Mouse (Mus musculus): ENCODE results near the gene Kat8. TPM values are rescaled to one million over a fixed set of nuclear protein-coding genes. Genes with fewer than 3 reads are reported as not detected.

Kat8 gene
- polyA plus RNA-seq, 1 experiment from 2014 or later = 47.3 TPM

DNA sequence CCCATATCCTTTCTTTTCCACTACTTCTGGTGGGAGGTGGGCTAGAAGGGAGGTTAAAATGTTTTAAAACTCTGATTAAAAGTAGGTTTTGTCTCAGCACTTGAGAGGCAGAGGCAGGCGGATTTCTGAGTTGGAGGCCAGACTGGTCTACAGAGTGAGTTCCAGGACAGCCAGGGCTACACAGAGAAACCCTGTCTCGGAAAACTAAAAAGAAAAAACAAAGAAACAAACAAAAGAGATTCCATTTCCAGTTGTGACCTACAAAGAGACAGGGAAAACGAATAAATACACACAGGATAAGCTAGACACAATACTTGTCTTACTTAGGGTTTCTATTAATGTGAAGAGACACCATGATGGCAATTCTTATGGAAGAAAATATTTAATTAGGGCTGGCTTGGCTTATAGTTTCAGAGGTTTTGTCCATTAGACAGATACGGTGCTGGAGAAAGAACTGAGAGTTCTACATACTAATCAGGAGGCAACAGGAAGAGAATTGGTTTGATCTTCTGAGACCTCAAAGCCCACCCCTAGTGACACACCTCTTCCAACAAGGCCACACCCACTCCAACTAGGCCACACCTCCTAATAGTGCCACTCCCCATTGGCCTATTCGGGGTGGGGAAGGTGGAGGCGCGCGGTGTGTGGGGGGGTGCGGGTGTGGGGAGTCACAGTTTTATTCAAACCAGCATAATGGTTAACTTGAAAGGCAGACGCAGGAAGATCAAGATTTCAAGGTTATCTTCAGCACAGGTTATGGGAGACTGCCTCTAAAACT, 13.9 kb upstream of the Kat8 start:
- WGBS = 37% methylated on average over 10 of the region's 10 CpGs
- no peak overlapping the region for H3K9ac ChIP-seq
- ATAC-seq (ENCODE audit: low FRiP score, low read depth) = no peak
- H3K27ac ChIP-seq (replicated peaks) = no peak overlapping the region
- no peak overlapping the region for H3K4me3 ChIP-seq
- H3K9me3 ChIP-seq = no peaks in the 10 kb centered on the region
- H3K27me3 ChIP-seq = no peaks in the 10 kb centered on the region
- H3K4me2 ChIP-seq = no peak overlapping the region
- no peaks in the 10 kb centered on the region for H3K36me3 ChIP-seq
- peaks cover 11% of the 10 kb centered on the region for H3K4me1 ChIP-seq (replicated peaks)

- 59% methylated on average over 7 of the region's 7 CpGs for WGBS
- no peak overlapping the region for H3K27ac ChIP-seq (replicated peaks)
- no peaks in the 10 kb centered on the region for H3K9me3 ChIP-seq
- no peak for ATAC-seq (ENCODE audit: low FRiP score, low read depth)
- H3K4me2 ChIP-seq = no peak overlapping the region
- no peaks in the 10 kb centered on the region for H3K27me3 ChIP-seq
- no peaks in the 10 kb centered on the region for H3K36me3 ChIP-seq
- peaks cover 10% of the 10 kb centered on the region for H3K4me1 ChIP-seq (replicated peaks)
- H3K9ac ChIP-seq = no peak overlapping the region
- H3K4me3 ChIP-seq = no peak overlapping the region
These were observed 12.3 kb upstream of the Kat8 start for GRCm38 (mm10) chr7:127899997-127900396.

- Histone ChIP-seq H3K9me3 (no peaks in the 10 kb centered on the region), H3K27me3 (no peaks in the 10 kb centered on the region), H3K4me1 (replicated peaks) (peaks cover 14% of the 10 kb centered on the region), H3K4me3 (no peak overlapping the region), H3K36me3 (peaks cover 5% of the 10 kb centered on the region), H3K27ac (replicated peaks) (no peak overlapping the region), H3K9ac (no peak overlapping the region), H3K4me2 (no peak overlapping the region)
- WGBS = 87% methylated on average over 2 of the region's 2 CpGs
- no peak for ATAC-seq (ENCODE audit: low FRiP score, low read depth)
These were observed 10.5 kb upstream of the Kat8 start for GRCm38 (mm10) chr7:127901772-127902171.

DNA sequence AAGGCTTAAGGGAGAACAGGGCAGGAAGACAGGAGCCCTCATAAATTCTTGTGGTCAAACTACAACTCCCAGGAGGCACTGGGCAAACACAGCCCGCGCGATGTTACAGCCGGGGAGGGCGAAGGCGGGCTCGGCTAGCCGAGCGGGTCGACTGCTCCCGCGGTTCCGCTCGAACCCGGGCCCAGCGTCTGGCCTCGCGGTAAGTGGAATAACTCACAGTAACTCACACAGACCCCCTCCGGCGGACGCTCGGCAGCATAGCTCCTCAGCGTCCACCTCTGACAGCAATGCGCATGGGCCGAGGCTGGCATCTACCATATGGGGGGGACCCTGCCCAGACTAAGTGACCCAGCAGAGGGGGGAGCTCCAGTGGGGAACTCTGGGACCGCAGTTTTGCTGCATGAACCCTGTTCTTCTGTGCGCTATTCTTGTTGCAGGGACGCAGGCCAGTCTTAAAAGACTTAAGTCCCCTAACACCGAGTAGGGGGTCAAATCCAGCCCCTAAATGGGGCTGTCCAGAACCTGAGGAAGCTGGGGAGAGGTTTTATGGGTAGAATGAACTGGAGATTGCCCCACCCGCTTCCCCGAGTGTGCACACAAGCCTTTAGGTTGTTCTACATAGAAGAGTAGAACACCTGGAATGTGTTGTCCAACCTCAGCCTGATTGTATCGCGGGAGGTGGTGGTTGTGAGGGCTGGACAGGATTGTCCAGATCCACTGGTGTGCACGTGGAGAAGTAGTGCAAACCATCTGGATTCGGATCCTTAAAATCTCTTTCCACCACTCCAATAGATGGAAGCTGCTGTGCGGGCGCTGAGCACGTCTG, 8.1 kb upstream of the Kat8 start, which contains the start of gene Bckdk:
Bckdk (plus strand) TSS at position 112 of the 826 bp plus-strand sequence.
- H3K27me3 ChIP-seq = no peaks in the 10 kb centered on the region
- 9% methylated on average over 38 of the region's 38 CpGs for WGBS
- peak; percentile 93 for ATAC-seq (ENCODE audit: low FRiP score, low read depth)

DNA sequence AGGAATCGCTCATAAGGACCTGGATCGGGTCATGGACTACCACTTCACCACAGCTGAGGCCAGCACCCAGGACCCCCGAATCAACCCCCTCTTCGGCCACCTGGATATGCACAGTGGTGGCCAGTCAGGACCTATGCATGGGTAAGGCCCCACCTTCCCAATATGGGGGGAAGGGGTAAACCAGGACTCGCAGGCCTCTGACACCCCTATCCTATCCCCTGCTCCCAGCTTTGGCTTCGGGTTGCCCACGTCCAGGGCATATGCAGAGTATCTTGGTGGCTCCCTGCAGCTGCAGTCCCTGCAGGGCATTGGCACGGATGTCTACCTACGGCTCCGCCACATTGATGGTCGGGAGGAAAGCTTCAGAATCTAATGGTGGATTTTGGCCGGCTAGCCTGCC, 4.4 kb upstream of the Kat8 start:
- ATAC-seq (ENCODE audit: low FRiP score, low read depth) = no peak
- WGBS = 93% methylated on average over 12 of the region's 12 CpGs
- H3K9ac ChIP-seq = no peak overlapping the region
- H3K9me3 ChIP-seq = no peaks in the 10 kb centered on the region
- H3K4me2 ChIP-seq = no peak overlapping the region
- peaks cover 25% of the 10 kb centered on the region for H3K36me3 ChIP-seq
- no peaks in the 10 kb centered on the region for H3K27me3 ChIP-seq
- no peak overlapping the region for H3K4me3 ChIP-seq
- no peak overlapping the region for H3K27ac ChIP-seq (replicated peaks)
- H3K4me1 ChIP-seq (replicated peaks) = peaks cover 23% of the 10 kb centered on the region

More for the DNA sequence above, 8.1 kb upstream of the Kat8 start, which contains the start of gene Bckdk:
- peak within 1 kb of the TSS; percentile 51 for H3K4me3 ChIP-seq
- H3K4me1 ChIP-seq (replicated peaks) = peaks cover 14% of the 10 kb centered on the region
- H3K4me2 ChIP-seq = peak within 1 kb of the TSS; percentile 72
- H3K9me3 ChIP-seq = no peaks in the 10 kb centered on the region
- H3K36me3 ChIP-seq = peaks cover 20% of the 10 kb centered on the region
- H3K27ac ChIP-seq (replicated peaks) = peak within 1 kb of the TSS; percentile 84
- peak within 1 kb of the TSS; percentile 66 for H3K9ac ChIP-seq

- Histone ChIP-seq H3K27me3 (no peaks in the 10 kb centered on the region), H3K4me3 (no peak overlapping the region), H3K4me2 (no peak overlapping the region), H3K9me3 (no peaks in the 10 kb centered on the region), H3K9ac (no peak overlapping the region), H3K27ac (replicated peaks) (no peak overlapping the region), H3K4me1 (replicated peaks) (peaks cover 29% of the 10 kb centered on the region), H3K36me3 (peaks cover 25% of the 10 kb centered on the region)
- ATAC-seq (ENCODE audit: low FRiP score, low read depth) = no peak
- 89% methylated on average over 4 of the region's 4 CpGs for WGBS
These were observed 3.7 kb upstream of the Kat8 start for GRCm38 (mm10) chr7:127908656-127909055.

GRCm38 (mm10) chr7:127912938-127913337, 622 bp downstream of the Kat8 start:
- H3K36me3 ChIP-seq = peaks cover 34% of the 10 kb centered on the region
- WGBS = 30% methylated on average over 4 of the region's 4 CpGs
- peak overlapping the region; percentile 61 for H3K4me3 ChIP-seq
- H3K4me1 ChIP-seq (replicated peaks) = peaks cover 15% of the 10 kb centered on the region
- peak overlapping the region; percentile 70 for H3K4me2 ChIP-seq
- H3K9ac ChIP-seq = peak overlapping the region; percentile 67
- no peaks in the 10 kb centered on the region for H3K9me3 ChIP-seq
- H3K27me3 ChIP-seq = no peaks in the 10 kb centered on the region
- ATAC-seq (ENCODE audit: low FRiP score, low read depth) = no peak
- no peak overlapping the region; the same call in 1 of the 2 replicates for H3K27ac ChIP-seq (replicated peaks)

GRCm38 (mm10) chr7:127915293-127915692, 3.0 kb downstream of the Kat8 start:
- Histone ChIP-seq H3K36me3 (peaks cover 27% of the 10 kb centered on the region), H3K9me3 (no peaks in the 10 kb centered on the region), H3K4me3 (no peak overlapping the region), H3K27ac (replicated peaks) (no peak overlapping the region), H3K9ac (no peak overlapping the region), H3K4me2 (no peak overlapping the region), H3K27me3 (no peaks in the 10 kb centered on the region), H3K4me1 (replicated peaks) (peaks cover 15% of the 10 kb centered on the region)
- no peak for ATAC-seq (ENCODE audit: low FRiP score, low read depth)
- WGBS = 96% methylated on average over 12 of the region's 12 CpGs

DNA sequence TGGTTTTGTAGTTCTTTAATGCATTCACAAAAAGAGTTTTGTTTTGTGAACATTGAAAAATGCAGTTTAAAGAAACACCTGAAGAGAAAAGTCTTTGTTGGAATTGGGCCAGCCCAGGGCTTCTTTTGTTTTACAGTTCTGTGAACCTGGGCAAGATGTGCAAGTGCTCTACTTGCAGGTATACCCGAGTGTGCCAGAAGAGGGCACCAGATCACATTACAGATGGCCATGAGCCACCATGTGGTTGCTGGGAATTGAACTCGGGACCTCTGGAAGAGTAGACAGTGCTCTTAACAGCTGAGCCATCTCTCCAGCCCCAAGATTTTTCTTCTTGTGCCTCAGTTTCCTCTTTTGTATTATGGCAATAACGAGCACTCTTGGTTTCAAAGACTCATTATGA, 5.9 kb downstream of the Kat8 start:
- no peak overlapping the region for H3K27ac ChIP-seq (replicated peaks)
- ATAC-seq (ENCODE audit: low FRiP score, low read depth) = no peak
- peaks cover 4% of the 10 kb centered on the region for H3K4me1 ChIP-seq (replicated peaks)
- no peaks in the 10 kb centered on the region for H3K9me3 ChIP-seq
- no peak overlapping the region for H3K9ac ChIP-seq
- H3K27me3 ChIP-seq = no peaks in the 10 kb centered on the region
- WGBS = 61% methylated on average over 3 of the region's 3 CpGs
- H3K4me2 ChIP-seq = no peak overlapping the region
- no peak overlapping the region for H3K4me3 ChIP-seq
- peaks cover 38% of the 10 kb centered on the region for H3K36me3 ChIP-seq

- H3K4me2 ChIP-seq = no peak overlapping the region
- H3K36me3 ChIP-seq = peaks cover 38% of the 10 kb centered on the region
- no peaks in the 10 kb centered on the region for H3K4me1 ChIP-seq (replicated peaks)
- H3K9ac ChIP-seq = no peak overlapping the region
- no peak overlapping the region for H3K4me3 ChIP-seq
- H3K27ac ChIP-seq (replicated peaks) = no peak overlapping the region
- no peaks in the 10 kb centered on the region for H3K27me3 ChIP-seq
- ATAC-seq (ENCODE audit: low FRiP score, low read depth) = no peak
- 72% methylated on average over 7 of the region's 7 CpGs for WGBS
- no peaks in the 10 kb centered on the region for H3K9me3 ChIP-seq
These were observed 7.0 kb downstream of the Kat8 start for GRCm38 (mm10) chr7:127919290-127919689.

GRCm38 (mm10) chr7:127921516-127921915, 9.2 kb downstream of the Kat8 start:
- Histone ChIP-seq H3K4me2 (no peak overlapping the region), H3K36me3 (peaks cover 39% of the 10 kb centered on the region), H3K4me3 (no peak overlapping the region), H3K4me1 (replicated peaks) (no peaks in the 10 kb centered on the region), H3K9ac (no peak overlapping the region), H3K27ac (replicated peaks) (no peak overlapping the region), H3K9me3 (no peaks in the 10 kb centered on the region), H3K27me3 (no peaks in the 10 kb centered on the region)
- 64% methylated on average over 8 of the region's 8 CpGs for WGBS
- ATAC-seq (ENCODE audit: low FRiP score, low read depth) = no peak

Data from hindbrain, embryonic 15.5 days (tissue).